Mouse (Mus musculus) forebrain, embryonic 15.5 days (tissue): ENCODE results near the gene Yy1. TPM values are rescaled to one million over a fixed set of nuclear protein-coding genes. Genes with fewer than 3 reads are reported as not detected.

Experiments used
- ATAC-seq: fragments of 200-750 bp; cut with Nextera tagmentation; replicated peaks from 2 replicates; pipeline ENCODE4 v1.8.0; 2017; ENCODE audit warnings: mild to moderate bottlenecking, moderate TSS enrichment, moderate library complexity
- H3K27ac ChIP-seq: fragments of 300-500 bp; sonication (generic); replicated peaks from 2 replicates; pipeline ENCODE4 v1.5.1; 2015; ENCODE audit warnings: mild to moderate bottlenecking, inconsistent platforms
- H3K27me3 ChIP-seq: fragments of 300-500 bp; sonication (generic); 2 replicates; pipeline ENCODE4 v1.6.1; 2015; ENCODE audit warnings: inconsistent platforms
- H3K36me3 ChIP-seq: fragments of 300-500 bp; sonication (generic); 2 replicates; pipeline ENCODE4 v1.6.1; 2015; ENCODE audit warnings: mild to moderate bottlenecking, inconsistent platforms
- H3K4me1 ChIP-seq: fragments of 300-500 bp; sonication (generic); 2 replicates; pipeline ENCODE4 v1.6.1; 2015; ENCODE audit warnings: inconsistent platforms
- H3K4me2 ChIP-seq: fragments of 300-500 bp; sonication (generic); replicated peaks from 2 replicates; pipeline ENCODE4 v1.6.1; 2015; ENCODE audit warnings: mild to moderate bottlenecking, inconsistent platforms
- H3K4me3 ChIP-seq: fragments of 300-500 bp; sonication (generic); 2 replicates; pipeline ENCODE4 v1.5.1; 2015; ENCODE audit warnings: mild to moderate bottlenecking, inconsistent platforms
- H3K9ac ChIP-seq: fragments of 300-500 bp; sonication (generic); replicated peaks from 2 replicates; pipeline ENCODE4 v1.6.1; 2015; ENCODE audit warnings: mild to moderate bottlenecking, inconsistent platforms
- H3K9me3 ChIP-seq: fragments of 300-500 bp; sonication (generic); 2 replicates; pipeline ENCODE4 v1.6.1; 2016; ENCODE audit warnings: inconsistent platforms
- WGBS: fragments of 180-500 bp; shearing (Covaris S2); methylation state at CpG from one replicate; pipeline ENCODE4 v1.1.7; 2015; ENCODE audit warnings: mixed read lengths; 5-methylcytosine and 5-hydroxymethylcytosine counted together
- polyA plus RNA-seq: library from polyadenylated mRNA; unstranded; fragments of >200 nt; fragmentation: Nextera tagmentation; extraction: Ambion mirVana; gene quantifications from 2 replicates; pipeline ENCODE4 v1.2.1, GENCODE M21; 2015

The Yy1 gene
- polyA plus RNA-seq, result 17.2 and 18.7 TPM in 2 replicates

GRCm38 (mm10) chr12:108792546-108793452 lies at the start of gene Yy1:
Yy1 (plus strand) TSS chr12:108792973.
- Histone ChIP-seq H3K4me2 (peak within 1 kb of the TSS; percentile 57), H3K4me3 (peak within 1 kb of the TSS; percentile 97), H3K27ac (peak within 1 kb of the TSS; percentile 99), H3K9me3 (no peaks in the 10 kb centered on the region), H3K4me1 (peaks cover 45% of the 10 kb centered on the region), H3K9ac (peak within 1 kb of the TSS; percentile 91), H3K36me3 (no peaks in the 10 kb centered on the region), H3K27me3 (no peaks in the 10 kb centered on the region)
- peak; percentile 94 for ATAC-seq
- under 1% methylated on average over 94 of the region's 127 CpGs for WGBS

GRCm38 (mm10) chr12:108745990-108746389 lies 46.8 kb upstream of the Yy1 start:
- ATAC-seq, result no peak
- Histone ChIP-seq H3K27ac (no peak overlapping the region), H3K9ac (no peak overlapping the region), H3K4me2 (no peak overlapping the region), H3K4me1 (no peaks in the 10 kb centered on the region), H3K36me3 (no peaks in the 10 kb centered on the region), H3K9me3 (no peaks in the 10 kb centered on the region), H3K27me3 (no peaks in the 10 kb centered on the region), H3K4me3 (no peak overlapping the region)

GRCm38 (mm10) chr12:108749019-108749418 lies 43.8 kb upstream of the Yy1 start:
- Histone ChIP-seq H3K4me3 (no peak overlapping the region), H3K4me1 (no peaks in the 10 kb centered on the region), H3K36me3 (no peaks in the 10 kb centered on the region), H3K9ac (no peak overlapping the region), H3K27me3 (no peaks in the 10 kb centered on the region), H3K27ac (no peak overlapping the region), H3K4me2 (no peak overlapping the region), H3K9me3 (no peaks in the 10 kb centered on the region)
- WGBS, result 51% methylated on average over 6 of the region's 6 CpGs
- no peak for ATAC-seq

GRCm38 (mm10) chr12:108749454-108749853 lies 43.3 kb upstream of the Yy1 start:
- Histone ChIP-seq H3K4me1 (no peaks in the 10 kb centered on the region), H3K27ac (no peak overlapping the region), H3K27me3 (no peaks in the 10 kb centered on the region), H3K4me2 (no peak overlapping the region), H3K9ac (no peak overlapping the region), H3K36me3 (no peaks in the 10 kb centered on the region), H3K4me3 (no peak overlapping the region), H3K9me3 (no peaks in the 10 kb centered on the region)
- 86% methylated on average over 9 of the region's 9 CpGs for WGBS
- ATAC-seq, result no peak

- no peak for ATAC-seq
- H3K9me3 ChIP-seq, result no peaks in the 10 kb centered on the region
- no peak overlapping the region for H3K4me3 ChIP-seq
- H3K27ac ChIP-seq, result no peak overlapping the region
- H3K36me3 ChIP-seq, result no peaks in the 10 kb centered on the region
- H3K27me3 ChIP-seq, result no peaks in the 10 kb centered on the region
- no peaks in the 10 kb centered on the region for H3K4me1 ChIP-seq
- no peak overlapping the region for H3K9ac ChIP-seq
- WGBS, result 79% methylated on average over 3 of the region's 3 CpGs
- H3K4me2 ChIP-seq, result no peak overlapping the region
Observed at GRCm38 (mm10) chr12:108750226-108750625, 42.5 kb upstream of the Yy1 start.

GRCm38 (mm10) chr12:108751790-108752189 lies 41.0 kb upstream of the Yy1 start:
- 45% methylated on average over 9 of the region's 9 CpGs for WGBS
- H3K4me3 ChIP-seq, result no peak overlapping the region
- no peaks in the 10 kb centered on the region for H3K36me3 ChIP-seq
- no peak overlapping the region for H3K9ac ChIP-seq
- no peaks in the 10 kb centered on the region for H3K4me1 ChIP-seq
- no peak overlapping the region for H3K27ac ChIP-seq
- no peak overlapping the region for H3K4me2 ChIP-seq
- H3K9me3 ChIP-seq, result no peaks in the 10 kb centered on the region
- H3K27me3 ChIP-seq, result no peaks in the 10 kb centered on the region
- ATAC-seq, result no peak

GRCm38 (mm10) chr12:108755141-108755540 lies 37.6 kb upstream of the Yy1 start:
- WGBS, result 80% methylated on average over 21 of the region's 21 CpGs
- Histone ChIP-seq H3K9ac (no peak overlapping the region), H3K27me3 (no peaks in the 10 kb centered on the region), H3K4me1 (peaks cover 6% of the 10 kb centered on the region), H3K27ac (no peak overlapping the region), H3K4me3 (no peak overlapping the region), H3K36me3 (no peaks in the 10 kb centered on the region), H3K9me3 (no peaks in the 10 kb centered on the region), H3K4me2 (no peak overlapping the region)
- no peak for ATAC-seq

GRCm38 (mm10) chr12:108756611-108757010 lies 36.2 kb upstream of the Yy1 start:
- Histone ChIP-seq H3K9me3 (no peaks in the 10 kb centered on the region), H3K27ac (no peak overlapping the region), H3K36me3 (no peaks in the 10 kb centered on the region), H3K27me3 (no peaks in the 10 kb centered on the region), H3K4me3 (no peak overlapping the region), H3K4me1 (peaks cover 6% of the 10 kb centered on the region), H3K9ac (no peak overlapping the region), H3K4me2 (no peak overlapping the region)
- ATAC-seq, result no peak
- 94% methylated on average over 10 of the region's 10 CpGs for WGBS

GRCm38 (mm10) chr12:108757717-108758257 lies 35.0 kb upstream of the Yy1 start:
- H3K4me3 ChIP-seq, result peak overlapping the region; percentile 78
- peak overlapping the region; percentile 28; the same call in 1 of the 2 replicates for H3K27ac ChIP-seq
- peaks cover 6% of the 10 kb centered on the region for H3K4me1 ChIP-seq
- H3K27me3 ChIP-seq, result no peaks in the 10 kb centered on the region
- under 1% methylated on average over 41 of the region's 41 CpGs for WGBS
- peak; percentile 97 for ATAC-seq
- no peaks in the 10 kb centered on the region for H3K9me3 ChIP-seq
- H3K4me2 ChIP-seq, result peak overlapping the region; percentile 78
- H3K36me3 ChIP-seq, result no peaks in the 10 kb centered on the region
- H3K9ac ChIP-seq, result peak overlapping the region; percentile 65

GRCm38 (mm10) chr12:108758273-108758672 lies 34.5 kb upstream of the Yy1 start:
- no peak for ATAC-seq
- Histone ChIP-seq H3K27me3 (no peaks in the 10 kb centered on the region), H3K9me3 (no peaks in the 10 kb centered on the region), H3K4me3 (peak overlapping the region; percentile 78), H3K27ac (peak overlapping the region; percentile 28; the same call in 1 of the 2 replicates), H3K36me3 (no peaks in the 10 kb centered on the region), H3K4me2 (peak overlapping the region; percentile 78), H3K4me1 (peaks cover 6% of the 10 kb centered on the region), H3K9ac (no peak overlapping the region)
- 75% methylated on average over 8 of the region's 8 CpGs for WGBS

- Histone ChIP-seq H3K4me3 (no peak overlapping the region), H3K4me2 (no peak overlapping the region), H3K27ac (no peak overlapping the region), H3K27me3 (no peaks in the 10 kb centered on the region), H3K36me3 (no peaks in the 10 kb centered on the region), H3K9ac (no peak overlapping the region), H3K9me3 (no peaks in the 10 kb centered on the region), H3K4me1 (peaks cover 6% of the 10 kb centered on the region)
- 85% methylated on average over 13 of the region's 13 CpGs for WGBS
- 0 out of 2 replicates have a peak, but pooled peaks have one; percentile 4 for ATAC-seq
Observed at GRCm38 (mm10) chr12:108758682-108759081, 34.1 kb upstream of the Yy1 start.

- no peaks in the 10 kb centered on the region for H3K27me3 ChIP-seq
- H3K9ac ChIP-seq, result no peak overlapping the region
- no peaks in the 10 kb centered on the region for H3K36me3 ChIP-seq
- no peak overlapping the region for H3K27ac ChIP-seq
- H3K9me3 ChIP-seq, result no peaks in the 10 kb centered on the region
- H3K4me1 ChIP-seq, result peaks cover 6% of the 10 kb centered on the region
- no peak overlapping the region for H3K4me3 ChIP-seq
- no peak for ATAC-seq
- no peak overlapping the region for H3K4me2 ChIP-seq
- 87% methylated on average over 11 of the region's 11 CpGs for WGBS
Observed at GRCm38 (mm10) chr12:108759266-108759665, 33.5 kb upstream of the Yy1 start.
